Mouse (Mus musculus) colon, adult 2 months (tissue): ENCODE results near the gene Pctp. TPM values are rescaled to one million over a fixed set of nuclear protein-coding genes. Genes with fewer than 3 reads are reported as not detected.

Experiments used
- polyA plus RNA-seq: library from polyadenylated mRNA; depleted of rRNA; stranded (reverse); fragments of >200 nt; gene quantifications from 2 replicates; pipeline ENCODE4 v1.2.3, GENCODE M21; 2012; rRNA removed

Pctp gene
- 2.8 TPM in 2 replicates for polyA plus RNA-seq

DNA sequence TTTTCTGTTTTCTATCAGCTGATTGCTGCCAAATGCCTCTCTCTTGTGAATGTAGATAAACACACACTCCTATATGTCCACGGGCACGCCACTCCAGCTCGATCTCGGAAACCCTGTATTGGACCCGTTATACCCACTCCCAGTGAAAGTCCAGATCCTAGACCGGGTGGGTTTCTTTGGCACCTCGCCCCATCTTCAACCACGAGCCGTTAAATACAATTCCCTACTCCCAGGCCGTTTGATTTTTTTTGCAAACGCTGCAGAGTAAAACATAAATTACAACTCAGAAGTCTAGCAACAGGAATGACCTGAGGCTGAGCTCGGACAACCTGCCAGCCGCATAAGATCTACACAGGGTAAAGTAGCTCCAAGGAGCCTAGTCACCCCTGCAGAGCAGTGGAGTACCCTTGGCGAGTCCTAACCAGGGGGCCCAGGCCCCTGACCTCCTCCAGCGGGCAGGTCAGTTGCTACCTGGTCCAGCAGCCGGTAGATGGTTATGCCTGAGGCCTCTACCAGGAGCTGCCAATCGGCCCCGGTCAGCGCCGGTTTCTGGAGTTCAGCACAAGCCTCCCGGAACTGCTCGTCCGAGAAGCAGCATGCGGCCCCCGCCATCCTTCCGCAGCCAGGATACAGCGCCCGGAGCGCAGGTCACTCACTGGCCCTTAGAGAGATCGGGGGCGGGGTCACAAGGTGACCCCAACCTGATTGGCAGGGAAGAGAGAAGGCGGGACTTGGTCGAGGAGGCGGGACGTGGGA, at the start of gene Pctp:
Pctp (minus strand) TSS at position 664 of the 756 bp plus-strand sequence.

DNA sequence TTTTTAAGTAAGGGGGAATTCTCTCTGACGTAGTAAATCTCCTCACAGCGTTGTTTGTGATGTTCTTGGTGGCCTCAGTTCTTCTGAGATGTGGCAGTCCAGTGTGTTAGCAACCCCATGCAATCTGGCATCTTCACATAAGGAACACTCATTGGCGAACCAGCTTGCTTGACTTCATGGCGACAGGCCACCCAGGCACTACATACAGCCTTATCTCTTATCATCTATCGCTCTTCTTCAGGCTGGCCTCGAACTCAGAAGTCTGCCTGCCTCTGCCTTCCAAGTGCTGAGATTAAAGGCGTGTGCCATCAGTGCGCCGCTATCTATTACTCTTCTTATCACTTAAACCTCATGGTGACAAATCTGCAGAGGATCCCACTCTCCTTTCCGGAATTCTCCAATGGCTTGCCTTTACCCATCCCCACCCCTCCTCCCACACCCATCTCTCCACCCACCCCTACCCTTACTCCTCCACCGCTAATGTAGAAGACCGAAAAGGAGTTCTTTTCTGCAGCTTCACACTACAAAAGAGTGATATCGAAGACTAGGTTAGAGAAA, 27.2 kb upstream of the Pctp start, which contains the start of gene Tmem100:
Tmem100 (plus strand) TSS at position 508 of the 558 bp plus-strand sequence.

Other genes with a start within 250 kb of the Pctp start
- 0.05 TPM in 1 of 2 replicates, not detected in the other for gene Ankfn1, start 225.2 kb downstream of the Pctp start, polyA plus RNA-seq
- 3.0 and 3.7 TPM in 2 replicates for gene Tmem100, start 27.5 kb upstream of the Pctp start, polyA plus RNA-seq
- 0.65 and 1.1 TPM in 2 replicates for gene Gm45716, start 184.8 kb upstream of the Pctp start, polyA plus RNA-seq
- 17.0 and 20.6 TPM in 2 replicates for gene Mmd, start 246.6 kb upstream of the Pctp start, polyA plus RNA-seq